ENCODE assay signal across 15 mouse cellular contexts in the genomic region with DNA sequence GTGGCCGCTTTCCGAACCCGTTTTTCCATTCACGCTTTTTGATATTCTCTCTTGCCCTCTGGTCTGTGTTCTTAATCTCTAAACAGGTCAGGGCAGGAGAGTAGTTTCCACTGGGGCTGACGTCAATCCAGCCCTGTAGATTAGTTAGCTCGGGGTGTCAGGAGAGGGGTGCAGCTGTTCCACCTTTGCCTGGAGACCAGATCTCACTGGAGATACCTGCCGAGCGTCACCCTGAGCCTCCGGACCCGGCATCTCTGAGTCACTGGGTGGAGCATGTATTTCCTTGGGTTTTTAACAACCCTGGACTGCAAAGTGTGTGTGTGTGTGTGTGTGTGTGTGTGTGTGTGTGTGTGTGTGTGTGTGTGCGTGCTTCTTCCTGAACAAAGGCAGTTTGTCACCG. TPM values are rescaled to one million over a fixed set of nuclear protein-coding genes. Genes with fewer than 3 reads are reported as not detected.
DNase-seq lines count a peak whose midpoint lies in the region; ATAC-seq and TF ChIP-seq lines count a peak whose summit lies in the region.
"Had no signal": no experiment of that assay in that cellular context is flagged by ENCODE, and none has a peak within 500 bp of the region (broad histone marks: within the 10 kb centered on the region; RNA-seq: fewer than 3 reads in every experiment).

No protein-coding gene starts in this region.

- no peak overlapping the region for H3K9ac ChIP-seq in midbrain, embryonic 14.5 days (replicated peaks; ENCODE audit: low read length)
- H3K9ac ChIP-seq: forebrain, postnatal 0 days had no signal

- H3K27me3 ChIP-seq in midbrain, embryonic 14.5 days (ENCODE audit: control insufficient read depth, insufficient read depth, low read length): no peaks in the 10 kb centered on the region
- no peaks in the 10 kb centered on the region; the same call in 1 of the 2 replicates for H3K27me3 ChIP-seq in thymus, adult 2 months (ENCODE audit: control insufficient read depth, insufficient read depth, low read length)

- no peaks in the 10 kb centered on the region for H3K4me1 ChIP-seq in midbrain, embryonic 14.5 days (ENCODE audit: control insufficient read depth, insufficient read depth, low read length)
- H3K4me1 ChIP-seq in thymus, adult 2 months (replicated peaks; ENCODE audit: control insufficient read depth, insufficient read depth, low read length): no peaks in the 10 kb centered on the region

- no peak overlapping the region for H3K4me2 ChIP-seq in midbrain, embryonic 14.5 days (ENCODE audit: low read length)
- H3K4me2 ChIP-seq: liver, embryonic 11.5 days; midbrain, embryonic 11.5 days had no signal

- no peak for TF ChIP-seq CTCF in thymus, adult 2 months (IDR thresholded peaks at IDR 0.05; ENCODE audit: borderline replicate concordance, control insufficient read depth, extremely low read depth, insufficient read depth, low read length, poor library complexity)

- H3K9me3 ChIP-seq in midbrain, embryonic 14.5 days (ENCODE audit: control insufficient read depth, low read length): no peaks in the 10 kb centered on the region

- WGBS in midbrain, embryonic 14.5 days: 85% methylated on average over 12 of the region's 12 CpGs
- 56% methylated on average over 12 of the region's 12 CpGs for WGBS in thymus, adult 2 months

- peak; percentile 51 for ATAC-seq in CD4-positive, CD25-positive, alpha-beta regulatory T cell, adult 4 months
- ATAC-seq in midbrain, embryonic 14.5 days (ENCODE audit: low FRiP score, low TSS enrichment): no peak
- ATAC-seq: forebrain, postnatal 0 days had no signal

- no peaks in the 10 kb centered on the region for H3K36me3 ChIP-seq in midbrain, embryonic 14.5 days (ENCODE audit: control insufficient read depth, insufficient read depth, low read length)
- H3K36me3 ChIP-seq in thymus, adult 2 months (ENCODE audit: control insufficient read depth, insufficient read depth, low read length): no peaks in the 10 kb centered on the region

- H3K4me3 ChIP-seq in midbrain, embryonic 14.5 days (replicated peaks; ENCODE audit: low read depth, low read length): no peak overlapping the region
- H3K4me3 ChIP-seq in thymus, adult 2 months (ENCODE audit: control insufficient read depth, insufficient read depth, low read length): no peak overlapping the region

- no peak for TF ChIP-seq POLR2A in thymus, adult 2 months (IDR thresholded peaks at IDR 0.05; ENCODE audit: control insufficient read depth, extremely low read depth, insufficient read depth, low read length, poor library complexity)

- no peak overlapping the region for H3K27ac ChIP-seq in midbrain, embryonic 14.5 days (replicated peaks; ENCODE audit: low read depth, low read length)
- H3K27ac ChIP-seq in thymus, adult 2 months (ENCODE audit: control insufficient read depth, insufficient read depth, low read length): no peak overlapping the region

- peak; percentile 4 for DNase-seq in kidney, adult 18-20 months
- no peak for DNase-seq in kidney, adult 11 months
- peak; percentile 14 for DNase-seq in induced T-regulatory cell, adult 2 months (ENCODE audit: low read depth)
- DNase-seq in urinary bladder, adult 2 months (ENCODE audit: low spot score): peak; percentile 28
- no peak for DNase-seq in midbrain, embryonic 14.5 days
- no peak for DNase-seq in thymus, adult 2 months
- DNase-seq: cerebellum, adult 8-10 months; gastrocnemius, postnatal 14 days; heart, postnatal 36 days; layer of hippocampus, adult 9-11 months; lung, postnatal 10 days had no signal

RNA-seq across cellular contexts. Expression of gene Ksr2, which starts 53.3 kb away (rescaled TPM):
- polyA plus RNA-seq in CD4-positive, CD25-positive, alpha-beta regulatory T cell, adult 4 months (2017; shearing (Covaris generic)): under 1 TPM; 0.79 to 0.99 TPM
- 0.83 and 1.9 TPM in 2 replicates for polyA plus RNA-seq in urinary bladder, adult 2 months (2012; rRNA removed)
- 6.5 and 8.1 TPM in 2 replicates for polyA plus RNA-seq in midbrain, embryonic 14.5 days (2014; fragmentation: Nextera tagmentation; extraction: Ambion mirVana)
- polyA plus RNA-seq in thymus, adult 2 months (2012; rRNA removed): 0.54 and 0.84 TPM in 2 replicates

Comparison
In these comparisons a context has a peak if more than half of its experiments do, and no peak if none do; other contexts are left out.
1. DNase-seq: peak in kidney, adult 18-20 months (single experiment), induced T-regulatory cell, adult 2 months (single experiment) and urinary bladder, adult 2 months (single experiment); none in kidney, adult 11 months (single experiment), midbrain, embryonic 14.5 days (single experiment) and thymus, adult 2 months (single experiment).